Mouse (Mus musculus) megakaryocyte-erythroid progenitor cell, adult 5-6 weeks (primary cell): ENCODE measurements around the gene Tmem222. TPM values are rescaled to one million over a fixed set of nuclear protein-coding genes. Genes with fewer than 3 reads are reported as not detected.

Experiments
- ATAC-seq: replicated peaks from 2 replicates; pipeline ENCODE4 v1.8.0; 2016; ENCODE audit warnings: mild to moderate bottlenecking, inconsistent platforms; ENCODE audit not compliant: severe bottlenecking, poor library complexity, low FRiP score, low TSS enrichment
- total RNA-seq, 2 experiments: library from RNA; stranded (forward) in 1 of 2; stranded (reverse) in 1 of 2; fragments of 200-1000, 215-1000 nt in 1 of 2; fragments of >200 nt in 1 of 2; fragmentation: Nextera tagmentation in 1 of 2; gene quantifications; 2 replicates each; pipeline ENCODE4 v1.2.3; 2014 to 2017

Gene Tmem222
- 38.1 and 66.4 TPM in 2 replicates for total RNA-seq (2014; fragmentation: Nextera tagmentation)
- 18.2 and 19.2 TPM in 2 replicates for total RNA-seq (2017)

DNA sequence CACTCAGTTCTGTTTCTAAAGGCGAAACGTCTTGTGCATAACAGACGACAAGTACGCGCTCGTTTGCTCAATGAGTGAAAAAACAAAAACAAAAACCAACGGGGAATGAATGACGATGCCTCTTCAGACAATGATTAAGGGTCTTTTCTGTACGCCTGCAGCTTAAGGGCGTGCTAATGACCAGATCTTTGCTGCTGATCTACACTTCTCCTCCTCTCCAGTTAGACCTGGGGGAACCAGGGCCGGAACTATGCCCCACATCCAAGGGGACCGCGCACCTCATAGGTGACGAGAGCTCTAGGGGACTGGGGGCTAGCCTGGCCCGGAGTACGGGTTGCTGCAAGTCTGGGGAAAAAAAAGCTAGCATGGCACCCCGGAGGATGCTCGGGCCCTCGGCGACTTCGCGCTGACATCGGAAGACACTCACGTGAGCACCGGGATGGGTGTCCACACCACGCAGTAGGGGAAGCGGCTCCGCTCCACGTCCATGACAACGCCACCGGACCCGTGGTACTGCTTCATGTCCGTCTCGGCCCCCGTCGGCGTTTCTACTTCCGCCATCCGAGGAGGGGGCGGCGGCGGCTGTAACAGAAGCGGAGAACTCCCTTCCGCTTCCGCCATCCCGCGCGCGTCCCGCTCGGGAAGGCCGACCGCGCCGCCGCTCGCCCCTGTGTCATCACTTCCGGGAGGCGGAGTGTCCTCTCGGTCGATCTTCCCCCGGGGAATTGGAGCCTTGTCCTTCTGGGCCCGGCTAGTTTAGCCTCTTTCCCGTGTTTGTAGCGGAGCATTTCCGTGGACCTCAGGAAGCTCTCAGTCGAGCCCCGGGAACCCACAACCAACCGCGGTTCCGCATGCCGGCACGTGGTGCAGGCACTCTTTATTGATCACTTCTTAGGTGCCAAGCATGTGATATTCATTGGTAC, at the start of gene Tmem222:
Tmem222 (minus strand) TSS at position 689 of the 923 bp plus-strand sequence.
- ATAC-seq = peak; percentile 95

DNA sequence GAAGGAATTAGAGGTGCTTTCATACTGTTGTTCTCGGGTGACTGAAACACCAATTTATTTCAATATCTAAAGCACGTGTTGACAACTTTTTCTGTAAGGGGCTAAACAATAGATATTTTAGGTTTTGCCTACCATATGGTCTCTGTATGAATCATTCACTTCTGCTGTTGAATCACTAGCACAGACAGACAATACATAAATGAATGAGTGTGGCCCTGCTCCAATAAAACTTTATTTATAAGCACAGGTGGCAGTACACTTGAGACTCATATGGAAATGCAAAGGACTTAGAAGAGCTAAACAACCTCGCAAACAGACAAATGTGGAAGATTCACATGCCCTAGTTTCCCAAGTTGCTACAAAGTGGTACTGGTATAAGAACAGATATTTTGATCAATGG, 42.1 kb upstream of the Tmem222 start:
- no peak for ATAC-seq

DNA sequence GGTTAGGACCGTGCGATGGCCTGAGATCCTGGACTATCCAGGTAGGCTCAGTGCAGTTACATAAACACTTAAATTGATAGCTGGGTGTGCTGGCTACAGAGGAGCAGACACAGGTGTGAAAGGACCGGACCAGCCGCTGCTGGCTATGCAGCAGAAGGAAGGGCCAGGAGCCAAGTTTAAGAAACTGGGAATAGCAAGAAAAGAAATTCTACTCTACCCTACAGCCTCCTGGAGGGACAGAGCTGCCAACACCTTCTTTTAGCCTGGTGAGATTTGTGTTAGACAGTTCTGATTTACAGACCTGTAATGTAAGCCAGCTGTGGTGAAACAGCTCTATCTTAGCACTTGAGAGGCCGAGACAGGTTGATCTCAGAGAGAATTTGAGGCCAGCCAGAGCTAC, 38.4 kb upstream of the Tmem222 start:
- no peak for ATAC-seq

DNA sequence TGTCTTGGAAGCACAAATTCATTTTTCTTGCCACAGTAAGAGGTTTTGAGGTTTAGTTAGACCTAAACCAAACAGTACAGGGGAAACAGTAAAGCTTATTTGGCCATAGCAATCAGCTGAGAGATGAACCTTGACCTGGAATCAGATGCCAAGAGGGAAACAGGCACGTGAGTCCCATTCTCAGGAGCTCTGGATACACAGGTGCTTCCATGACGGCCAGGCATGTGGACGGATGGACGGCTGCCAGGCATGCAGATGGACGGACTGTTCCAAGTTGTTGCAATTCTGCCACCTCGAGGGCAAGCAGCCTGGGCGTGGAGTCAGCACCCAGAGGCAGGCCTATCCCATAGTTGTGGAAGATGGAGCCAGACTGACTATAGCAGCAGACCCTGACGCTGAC, 37.3 kb upstream of the Tmem222 start:
- no peak for ATAC-seq

DNA sequence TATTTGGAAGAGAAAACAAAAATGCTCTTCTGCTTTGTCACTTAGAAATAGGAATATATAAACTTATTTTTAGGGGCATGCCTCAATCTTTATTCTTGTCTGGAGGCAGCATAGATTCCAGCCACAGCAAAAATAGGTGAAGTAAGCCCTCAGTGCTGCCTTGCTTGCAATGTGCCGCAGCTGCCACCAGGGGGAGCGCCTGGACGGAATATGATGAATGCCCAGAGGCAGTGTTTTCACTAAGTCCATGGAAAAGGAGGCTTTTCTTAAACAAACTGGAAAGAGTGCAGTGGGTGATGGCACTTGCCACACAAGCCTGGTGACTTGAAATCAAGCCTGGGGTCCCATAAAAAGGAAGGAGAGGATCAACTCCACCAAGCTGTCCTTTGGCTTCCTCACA, 32.4 kb upstream of the Tmem222 start:
- peak; percentile 67; the same call in 1 of the 2 replicates for ATAC-seq

DNA sequence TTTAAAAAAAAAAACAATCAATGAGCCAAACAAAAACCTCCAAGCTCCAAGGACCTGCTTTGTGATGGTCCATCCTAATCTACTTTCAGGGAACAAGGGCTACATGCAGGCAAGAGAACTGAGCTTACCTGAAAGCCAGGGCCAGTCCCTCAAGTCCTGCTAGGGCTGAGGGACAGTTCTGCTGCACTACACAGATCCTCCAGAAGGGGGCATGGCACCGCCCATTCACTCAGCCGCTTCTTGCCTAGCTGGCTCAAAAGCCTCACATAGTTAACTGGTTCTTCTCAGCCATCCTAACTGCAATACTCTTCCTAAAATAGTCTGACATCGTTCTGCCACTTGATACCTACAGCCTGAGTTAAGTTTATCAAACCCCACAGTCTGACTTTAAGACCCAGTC, 29.7 kb upstream of the Tmem222 start:
- ATAC-seq = peak; percentile 70

DNA sequence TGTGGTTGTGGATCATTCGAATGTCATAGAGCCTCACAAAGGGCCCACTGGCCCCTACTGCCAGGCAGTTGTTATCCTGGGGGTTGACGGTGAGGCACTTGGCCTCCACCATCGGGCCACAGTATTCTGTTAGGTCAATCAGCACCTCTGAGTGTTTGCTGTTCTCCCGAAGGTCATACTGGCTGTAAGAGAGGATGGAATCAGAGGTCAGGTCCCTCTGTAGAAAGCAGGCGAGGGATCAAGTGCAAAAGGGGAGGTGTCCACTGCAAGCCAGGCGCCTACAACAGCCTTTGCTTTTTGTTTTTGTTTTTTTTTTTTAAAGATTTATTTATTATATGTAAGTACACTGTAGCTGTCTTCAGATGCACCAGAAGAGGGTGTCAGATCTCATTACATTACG, 28.2 kb upstream of the Tmem222 start:
- no peak for ATAC-seq

DNA sequence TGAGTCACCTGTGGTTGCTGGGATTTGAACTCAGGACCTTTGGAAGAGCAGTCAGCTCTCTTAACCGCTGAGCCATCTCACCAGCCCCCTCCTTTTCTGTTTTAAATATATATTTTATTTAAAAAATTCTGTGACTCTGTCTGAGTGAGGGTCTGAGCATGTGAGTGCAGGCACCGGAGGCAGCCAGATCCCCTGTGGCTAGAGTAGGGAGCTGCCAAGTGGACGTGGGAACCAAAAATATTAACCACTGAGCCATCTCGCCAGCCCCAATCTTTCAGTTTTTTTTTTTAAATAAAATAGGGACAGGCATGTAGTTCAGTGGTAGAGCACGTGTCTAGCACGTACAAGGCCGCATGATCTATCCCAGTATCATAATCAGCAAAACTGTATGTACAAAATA, 27.2 kb upstream of the Tmem222 start:
- no peak for ATAC-seq

DNA sequence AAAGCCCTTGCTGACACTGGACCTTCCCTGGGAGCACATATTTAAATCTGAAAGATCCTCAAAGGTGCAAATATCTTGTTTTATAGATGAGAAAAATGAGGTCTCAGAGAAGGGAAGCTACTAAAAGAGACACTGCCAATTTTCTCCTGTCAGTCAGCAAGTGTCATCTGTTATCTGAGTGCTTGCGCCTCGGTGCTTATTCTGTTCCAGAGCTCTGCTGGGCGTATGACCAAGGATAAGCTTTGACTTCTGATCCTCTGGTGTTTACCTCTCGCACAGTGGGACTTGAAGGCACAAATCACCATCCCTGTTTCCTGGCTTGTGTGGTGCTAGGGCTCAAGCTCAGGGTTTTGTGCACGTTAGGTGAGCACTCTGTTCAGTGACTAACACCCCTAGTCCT, 25.1 kb upstream of the Tmem222 start:
- ATAC-seq = no peak

DNA sequence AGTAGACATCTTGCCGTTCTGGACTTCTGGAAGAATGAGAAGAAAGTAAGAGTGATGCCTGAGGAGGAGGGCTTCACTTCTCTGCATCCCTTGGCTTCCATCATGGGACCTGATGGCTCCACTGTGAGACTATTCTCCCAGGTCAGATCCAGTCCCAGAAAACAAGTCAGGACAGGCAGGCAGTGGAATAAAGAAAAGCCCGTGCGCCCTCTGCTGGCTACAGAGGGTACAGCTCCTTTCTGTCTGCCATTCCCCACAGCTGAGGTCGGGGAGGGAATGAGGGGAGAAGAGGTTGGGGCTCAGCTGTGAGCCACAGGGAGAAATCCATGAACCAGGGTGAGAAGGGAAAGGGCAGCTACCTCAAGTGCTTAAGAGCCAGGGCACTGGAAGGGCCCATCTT, 24.2 kb upstream of the Tmem222 start:
- peak; percentile 31 for ATAC-seq

DNA sequence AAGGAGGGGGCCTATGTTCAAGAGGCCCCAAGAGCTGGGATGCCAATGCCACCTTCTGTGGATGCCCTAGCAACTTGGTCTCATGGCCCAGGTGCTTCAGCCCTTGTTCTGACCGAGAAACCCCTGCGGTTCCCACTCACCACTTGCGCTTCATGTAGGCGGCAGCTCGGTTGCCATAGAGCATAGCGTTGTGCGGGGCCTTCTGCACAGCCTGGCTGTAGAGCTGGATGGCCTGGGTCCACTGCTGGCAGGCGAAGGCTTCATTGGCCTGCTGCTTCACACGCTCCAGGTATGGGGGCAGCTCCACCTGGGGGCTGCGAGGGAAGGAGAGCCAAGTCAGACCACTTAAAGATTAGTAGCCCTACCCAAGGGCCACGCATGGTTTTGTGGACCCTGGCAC, 22.8 kb upstream of the Tmem222 start:
- ATAC-seq = no peak

DNA sequence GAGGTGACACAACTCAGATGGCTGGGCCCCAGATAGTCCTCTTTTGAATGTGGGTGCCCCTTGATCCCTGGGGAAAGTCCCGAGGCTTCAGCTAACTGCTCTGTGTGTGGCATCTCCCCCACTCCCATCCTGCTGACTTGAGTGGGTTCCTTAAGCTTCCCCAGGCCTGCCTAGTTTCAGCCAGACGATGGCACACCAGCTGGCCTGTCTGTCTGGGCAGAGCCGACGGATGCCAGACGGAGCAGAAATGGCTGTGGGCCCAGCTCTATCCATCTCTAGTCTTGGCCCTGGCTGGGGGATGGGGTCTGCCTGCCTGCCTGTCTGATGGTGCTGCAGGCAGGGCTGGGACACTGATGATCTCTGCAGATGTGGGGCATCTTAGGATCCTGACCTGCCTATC, 22.1 kb upstream of the Tmem222 start:
- no peak for ATAC-seq

DNA sequence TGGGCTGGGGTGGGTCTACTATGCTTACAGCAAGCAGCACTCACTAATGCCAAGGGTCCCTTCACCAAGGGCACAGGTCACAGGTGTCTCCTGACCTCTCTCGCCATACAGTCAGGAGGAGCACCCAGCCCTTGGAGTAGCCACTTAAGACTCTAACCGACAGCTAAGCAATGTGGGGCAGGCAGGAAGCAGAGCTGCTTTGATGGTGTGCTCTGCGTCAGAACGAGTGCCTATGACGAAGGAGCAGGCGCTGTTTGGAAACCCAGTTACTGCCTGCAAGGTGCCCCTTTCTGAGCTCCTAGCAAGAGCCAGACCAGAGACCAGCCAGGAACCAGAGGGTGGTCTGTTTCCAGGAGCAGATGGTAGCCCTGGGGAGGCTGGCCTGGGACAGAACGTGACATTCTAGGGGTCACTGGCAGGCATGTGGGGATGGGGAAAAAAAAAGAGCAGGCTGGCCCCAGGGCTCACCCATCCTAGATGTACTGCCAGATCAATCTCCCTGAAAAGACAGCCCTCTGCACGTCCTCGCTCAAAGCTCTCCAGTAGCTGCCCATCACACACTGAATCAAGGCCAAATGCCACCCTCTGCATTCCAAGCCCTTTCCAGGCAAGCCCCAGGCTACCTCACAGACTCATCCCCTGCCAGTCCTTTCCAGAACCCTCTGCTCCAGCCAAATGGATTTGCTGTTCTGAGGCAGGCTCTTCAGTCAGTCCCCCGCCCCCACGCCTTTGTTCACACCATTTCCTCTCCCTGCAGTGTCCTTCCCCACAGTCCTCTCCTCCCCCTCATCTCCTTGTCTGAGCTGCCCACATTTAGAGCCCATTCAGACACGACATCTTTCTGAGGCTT, 21.1 kb upstream of the Tmem222 start:
- ATAC-seq = no peak

DNA sequence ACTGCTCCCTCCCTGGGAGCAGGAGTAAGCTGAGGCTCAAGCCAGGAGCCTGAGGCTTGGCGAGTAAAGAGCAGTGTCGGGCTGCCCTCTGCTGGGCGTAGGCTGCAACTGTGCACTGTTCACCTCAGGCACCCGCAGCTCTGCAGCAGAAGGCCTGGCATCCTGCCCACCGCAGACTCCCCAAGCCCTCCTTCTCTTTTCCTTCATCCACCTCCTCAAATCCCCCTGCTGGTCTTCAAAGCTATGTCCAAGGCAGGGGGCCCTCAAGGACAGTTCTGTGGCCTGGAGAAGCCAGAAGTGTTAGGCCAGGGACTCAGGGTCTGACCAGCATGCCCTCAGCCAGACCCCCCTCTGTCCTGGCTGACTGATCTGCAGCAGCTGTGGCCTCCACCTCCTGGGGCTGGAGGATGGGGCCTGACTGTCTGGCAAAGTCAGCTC, 20.2 kb upstream of the Tmem222 start:
- peak; percentile 83 for ATAC-seq

DNA sequence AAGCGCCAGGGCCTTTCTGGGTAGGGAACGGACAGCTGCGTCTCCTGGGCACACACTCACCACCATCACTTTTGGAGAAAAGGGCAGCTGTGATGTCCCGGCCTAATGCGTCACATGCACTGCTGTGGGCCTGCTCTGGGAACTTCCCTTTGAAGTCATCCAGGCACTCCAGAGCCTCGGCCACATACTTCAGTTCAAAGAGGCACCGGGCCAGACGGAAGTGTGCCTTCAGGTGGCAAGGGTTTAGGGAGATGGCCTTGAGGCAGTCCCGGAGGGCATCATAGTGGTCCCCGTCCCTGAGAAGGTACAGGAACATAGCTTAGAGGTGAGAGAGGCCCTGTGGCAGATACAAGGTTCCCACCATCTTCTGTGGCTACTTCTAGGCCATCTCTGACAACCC, 19.8 kb upstream of the Tmem222 start:
- ATAC-seq = no peak

DNA sequence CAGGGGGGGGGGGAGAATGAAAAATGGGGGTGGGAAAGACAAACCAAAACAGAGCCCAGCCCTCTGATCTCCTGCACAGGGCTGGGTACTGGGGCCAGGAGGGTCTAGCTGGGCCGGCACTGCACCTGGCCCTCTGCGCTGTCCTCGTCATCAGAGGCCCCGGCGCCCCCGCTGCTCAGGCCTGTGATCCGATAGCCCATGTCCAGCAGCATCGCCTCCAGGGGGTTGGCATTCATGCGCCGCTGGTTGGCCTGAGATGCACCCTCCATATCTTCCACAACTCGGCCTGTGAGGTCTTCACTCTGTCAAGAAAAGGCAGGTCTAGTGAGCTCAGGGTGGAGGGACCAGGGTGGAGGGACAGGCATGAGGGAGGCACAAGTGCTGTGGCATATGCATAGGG, 16.5 kb upstream of the Tmem222 start:
- no peak for ATAC-seq

DNA sequence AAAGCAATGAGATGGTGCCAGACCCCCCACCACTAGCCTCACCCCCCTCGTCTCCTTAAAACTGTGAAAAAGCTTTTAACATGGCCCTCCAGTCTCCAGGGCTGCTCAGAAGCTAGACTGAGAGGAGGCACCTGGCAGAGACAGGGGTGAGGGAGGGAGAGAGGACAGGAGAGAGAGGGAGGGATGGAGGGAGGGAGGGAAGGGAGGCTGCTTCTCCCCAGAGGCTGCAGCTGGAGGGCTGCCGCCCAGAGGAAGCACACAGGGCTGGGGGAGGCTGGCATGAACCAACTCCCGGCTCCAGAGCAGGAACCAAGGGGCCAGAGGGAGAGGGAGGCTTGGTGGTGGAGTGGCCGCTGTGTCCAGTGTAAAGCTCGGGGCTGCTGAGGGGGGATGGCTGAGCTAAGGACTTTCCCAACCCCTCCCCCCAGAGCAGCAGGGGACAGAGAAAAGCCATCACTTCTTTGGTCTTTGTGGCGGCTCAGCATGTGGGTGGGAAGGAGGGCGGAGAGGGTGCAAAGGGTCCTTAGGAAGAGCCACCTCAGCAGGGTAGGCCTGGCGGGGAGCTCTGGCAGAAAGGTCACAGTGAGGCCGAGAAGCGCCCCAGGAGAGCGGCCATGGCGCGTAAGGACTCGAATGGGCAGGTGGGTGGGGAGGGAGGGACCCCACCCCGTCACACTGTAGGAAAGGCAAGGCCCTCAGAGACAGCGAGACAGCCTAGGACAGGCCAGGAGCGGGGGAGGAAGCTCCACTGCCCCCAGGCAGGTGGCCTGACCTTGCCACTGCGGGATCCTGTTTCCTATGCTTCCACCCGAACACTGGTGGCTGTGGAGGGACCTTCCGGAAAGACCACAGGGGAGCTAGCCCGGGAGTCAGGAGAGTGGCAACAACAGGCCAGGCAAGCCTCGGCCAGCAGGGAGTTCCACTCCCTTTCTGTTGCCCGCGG, 15.6 kb upstream of the Tmem222 start:
- no peak for ATAC-seq

DNA sequence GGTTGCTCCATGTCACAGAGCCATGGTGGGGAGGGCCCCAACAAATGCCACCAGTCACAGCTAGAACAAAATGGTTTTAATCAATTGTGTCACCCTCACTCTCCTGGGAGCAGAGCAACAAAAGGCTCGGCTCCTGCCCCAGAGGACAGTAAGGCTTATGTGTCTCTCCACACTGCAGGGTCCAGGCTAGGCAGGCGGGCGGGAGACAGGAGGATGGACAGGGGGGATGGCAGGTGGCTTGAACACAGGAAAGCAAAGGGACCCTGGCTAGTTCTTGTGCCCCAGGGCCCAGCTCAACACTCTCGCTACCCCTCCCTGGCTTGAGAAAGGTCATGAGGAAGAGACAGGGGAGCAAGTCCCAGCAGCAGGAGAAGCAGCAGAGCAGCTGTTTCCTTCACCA, 14.8 kb upstream of the Tmem222 start:
- no peak for ATAC-seq

DNA sequence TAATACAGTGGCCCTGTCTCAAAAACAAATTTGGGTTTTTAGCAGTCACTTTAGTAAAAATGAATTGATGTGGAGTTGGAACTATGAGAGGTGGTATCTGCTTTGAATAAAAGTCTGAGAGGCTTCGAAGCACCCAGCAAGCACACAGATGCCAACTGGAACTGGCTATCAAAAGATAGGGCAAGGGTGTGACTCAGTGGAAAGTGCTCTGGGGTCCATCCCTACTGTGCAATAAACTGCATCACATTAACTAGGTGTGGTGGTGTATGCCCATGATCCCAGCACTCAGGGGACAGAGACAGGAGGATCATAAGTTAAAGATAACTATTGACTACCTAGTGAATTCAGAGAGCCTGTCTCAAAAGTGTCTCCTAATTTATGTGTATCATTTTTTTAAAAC, 13.7 kb upstream of the Tmem222 start:
- 0 out of 2 replicates have a peak, but pooled peaks have one; percentile 40 for ATAC-seq
